Mouse (Mus musculus) embryonic fibroblast, embryonic 13.5 days (primary cell): ENCODE results near the gene Olfr678.
"Not testable (repeated sequence)": the region's sequence is repeated elsewhere in the genome, so short reads cannot be mapped to it uniquely, and the experiment has no call there.

Experiments used
- CTCF ChIP-seq: IDR thresholded peaks from 2 replicates; pipeline ENCODE4 v1.5.1; 2011; ENCODE audit warnings: mild to moderate bottlenecking, control low read depth, low read length, moderate library complexity, borderline replicate concordance; ENCODE audit not compliant: insufficient read depth
- POLR2A ChIP-seq: IDR thresholded peaks from 2 replicates; pipeline ENCODE4 v1.6.1; 2011; ENCODE audit warnings: low read depth, mild to moderate bottlenecking, control low read depth, low read length, moderate library complexity

DNA sequence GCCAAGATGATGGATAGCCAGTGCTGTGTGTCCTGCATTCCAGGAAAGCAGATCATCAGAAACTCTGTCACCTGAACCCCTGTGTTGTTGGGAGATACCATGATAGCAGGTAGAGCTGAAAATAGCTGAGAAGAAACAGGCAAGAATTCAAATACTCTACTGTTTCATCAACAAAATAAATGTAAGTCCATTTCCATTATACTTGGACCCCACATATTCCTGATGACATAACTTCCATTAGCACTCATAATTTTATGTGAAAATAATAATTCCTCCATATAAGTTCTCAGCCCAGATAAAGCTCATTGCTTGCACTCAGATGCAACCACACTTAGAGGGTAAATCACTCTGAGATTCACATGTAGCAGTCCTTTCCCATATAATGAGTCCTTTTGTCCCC is 28.4 kb downstream of the Olfr678 start, which contains the start of gene Olfr680-ps1:
- not testable (repeated sequence) for TF ChIP-seq POLR2A, CTCF
